Mouse (Mus musculus) mature B cell (primary cell): ENCODE measurements around the gene Clec9a.

Experiments
- in situ Hi-C: fragments of 300-500 bp; cut with MboI; formaldehyde crosslinking; loops from 2 replicates; pipeline ENCODE4 v1.14.3; 2019

Gene Clec9a

DNA sequence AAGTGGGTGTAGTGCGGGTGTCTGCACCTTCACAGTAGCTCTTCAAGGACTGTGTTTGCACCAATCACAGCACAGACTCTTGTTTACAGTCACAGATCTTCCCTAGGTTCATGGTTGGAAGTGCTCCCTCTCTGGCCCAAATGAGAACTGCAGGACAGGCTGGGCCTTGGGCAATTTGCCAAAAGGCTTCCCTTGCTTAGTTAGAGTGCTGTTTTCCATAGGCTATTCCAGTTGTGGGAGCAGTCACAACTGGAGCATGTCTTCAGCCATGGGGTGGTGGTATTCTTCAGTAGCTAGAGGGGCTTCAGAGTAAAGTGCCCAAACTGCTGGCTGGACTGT is 15.0 kb downstream of the Clec9a start:
- in situ Hi-C loops = no loop called here

DNA sequence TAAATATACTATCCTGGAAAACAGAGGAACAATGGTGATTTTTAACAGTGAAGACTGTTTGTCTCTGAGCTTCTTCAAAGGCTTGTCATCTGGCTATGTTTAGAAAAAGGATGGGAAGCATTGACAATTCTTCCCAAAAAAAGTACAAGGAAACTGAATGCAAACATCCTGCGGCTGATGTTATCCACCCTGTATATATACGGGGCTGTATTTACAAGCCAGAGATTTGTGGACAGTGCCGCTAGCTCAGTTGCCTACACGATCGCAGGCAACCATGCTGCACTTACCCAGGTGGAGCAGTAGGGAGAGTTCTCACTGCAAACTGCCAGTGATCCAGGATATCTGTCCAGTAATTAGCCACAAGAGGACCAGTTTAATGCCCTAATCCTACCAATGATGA is 16.6 kb downstream of the Clec9a start:
- in situ Hi-C loops = no loop called here

DNA sequence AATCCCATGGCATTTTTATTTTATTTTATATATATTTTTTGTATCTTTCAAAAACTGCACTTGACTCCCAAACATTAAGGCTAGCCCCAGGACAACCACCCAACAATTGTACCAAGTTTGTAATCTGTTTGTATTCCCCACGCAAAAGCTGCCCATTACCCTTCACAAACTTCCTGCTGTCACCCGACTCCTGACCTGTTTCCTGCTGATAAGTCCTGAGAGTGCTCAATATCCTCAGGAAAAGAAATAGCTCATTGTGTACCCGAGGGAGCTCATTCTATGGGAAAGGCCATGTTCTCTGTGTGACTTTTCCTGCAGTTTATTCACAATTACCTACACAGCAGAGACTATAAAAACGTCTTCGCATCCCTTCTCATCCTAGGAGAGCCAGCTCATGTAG is 17.1 kb downstream of the Clec9a start:
- in situ Hi-C loops = no loop called here

DNA sequence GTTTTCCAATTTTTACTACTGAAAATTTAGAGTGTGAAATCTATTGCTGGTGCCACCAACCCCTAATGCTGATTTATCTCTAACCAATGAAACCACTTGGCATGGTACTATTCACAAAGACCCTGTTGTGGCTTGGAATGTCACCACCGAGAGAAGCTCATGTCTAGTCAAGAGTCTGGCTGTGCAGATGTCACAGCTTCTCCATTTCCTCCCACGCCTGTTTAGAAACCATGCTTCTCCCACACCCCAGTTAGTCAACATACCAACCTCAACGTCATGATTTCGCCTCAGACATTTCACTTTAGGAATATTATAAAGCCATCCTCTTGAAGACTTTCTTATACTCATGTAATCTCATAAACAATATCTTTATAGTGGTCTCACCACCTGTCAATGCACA is 18.6 kb downstream of the Clec9a start:
- in situ Hi-C loops = no loop called here

DNA sequence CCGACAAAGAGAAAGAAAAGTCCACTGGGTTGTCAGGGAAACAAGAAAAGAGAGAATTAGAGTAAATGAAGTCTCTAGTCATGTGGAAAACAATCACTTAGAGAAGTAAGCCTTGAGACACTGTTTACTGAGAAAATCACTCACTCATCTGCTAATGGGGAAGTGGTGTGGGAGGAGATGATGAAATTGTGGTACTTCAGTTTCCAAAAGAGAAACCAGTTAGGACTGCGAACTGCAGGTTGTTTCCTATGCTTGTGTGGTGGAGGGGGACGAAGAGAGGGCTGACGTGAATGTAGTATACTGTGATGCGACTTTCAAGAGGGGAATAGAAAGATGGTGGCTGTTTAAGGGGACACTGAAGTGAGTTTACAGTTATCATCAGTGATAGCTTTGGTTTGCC is 25.6 kb downstream of the Clec9a start:
- in situ Hi-C loops = no loop called here

DNA sequence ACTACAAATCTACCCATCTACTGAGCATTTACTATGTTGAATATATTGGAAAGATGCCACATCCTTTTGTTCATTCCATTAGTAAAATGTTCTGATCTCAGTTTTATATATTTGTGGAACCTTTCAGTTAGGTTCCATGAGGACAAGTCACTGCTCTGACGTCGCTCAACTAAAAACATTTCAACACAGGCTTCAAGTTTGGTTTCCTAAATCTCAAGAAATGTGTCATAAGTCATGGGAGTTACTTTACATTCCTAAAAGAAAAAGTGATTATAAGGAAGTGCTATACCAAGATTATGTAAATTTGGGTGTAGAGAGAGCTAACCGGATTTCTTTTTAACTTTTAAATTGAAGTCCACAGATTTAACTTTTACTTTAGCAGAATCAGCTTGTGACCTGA is 27.4 kb downstream of the Clec9a start:
- in situ Hi-C loops = no loop called here

DNA sequence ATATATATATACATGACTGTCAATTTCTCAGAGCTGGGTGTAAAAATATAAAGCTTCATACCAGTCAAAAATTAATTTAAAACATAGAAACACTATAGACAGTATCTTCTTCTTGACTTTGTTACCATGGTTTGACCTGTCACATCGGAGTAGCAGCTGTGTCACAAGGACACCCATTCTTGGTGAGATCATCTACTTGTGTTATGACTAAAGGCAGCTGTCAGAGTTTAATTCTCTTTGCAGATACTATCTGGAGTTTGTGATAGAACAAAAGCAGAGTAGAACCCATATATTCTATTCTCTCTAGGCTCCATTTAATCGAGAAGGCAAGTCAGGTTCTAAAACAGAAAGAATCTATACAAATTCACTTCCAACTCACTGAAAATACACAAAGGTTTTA is 29.4 kb downstream of the Clec9a start:
- in situ Hi-C loops = no loop called here

DNA sequence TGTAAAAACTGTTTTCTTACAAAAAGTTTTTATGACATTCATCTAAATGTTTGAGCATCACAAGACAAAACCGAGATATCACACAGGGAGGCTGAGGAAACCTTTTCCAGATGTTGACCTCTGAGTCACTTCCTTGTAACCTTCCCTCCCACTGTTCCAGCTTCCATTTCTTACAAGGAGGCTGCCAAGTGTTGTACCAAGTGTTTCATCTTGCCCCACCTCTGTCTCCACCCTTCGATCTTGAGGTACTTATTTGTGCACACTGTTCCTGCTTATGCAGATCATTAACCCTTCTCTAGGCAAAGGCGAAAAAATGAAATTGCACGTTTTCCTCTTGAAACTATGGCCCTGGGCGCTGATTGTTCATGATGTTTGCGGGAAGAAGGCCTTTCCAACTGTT is 41.1 kb downstream of the Clec9a start:
- in situ Hi-C loops = no loop called here

DNA sequence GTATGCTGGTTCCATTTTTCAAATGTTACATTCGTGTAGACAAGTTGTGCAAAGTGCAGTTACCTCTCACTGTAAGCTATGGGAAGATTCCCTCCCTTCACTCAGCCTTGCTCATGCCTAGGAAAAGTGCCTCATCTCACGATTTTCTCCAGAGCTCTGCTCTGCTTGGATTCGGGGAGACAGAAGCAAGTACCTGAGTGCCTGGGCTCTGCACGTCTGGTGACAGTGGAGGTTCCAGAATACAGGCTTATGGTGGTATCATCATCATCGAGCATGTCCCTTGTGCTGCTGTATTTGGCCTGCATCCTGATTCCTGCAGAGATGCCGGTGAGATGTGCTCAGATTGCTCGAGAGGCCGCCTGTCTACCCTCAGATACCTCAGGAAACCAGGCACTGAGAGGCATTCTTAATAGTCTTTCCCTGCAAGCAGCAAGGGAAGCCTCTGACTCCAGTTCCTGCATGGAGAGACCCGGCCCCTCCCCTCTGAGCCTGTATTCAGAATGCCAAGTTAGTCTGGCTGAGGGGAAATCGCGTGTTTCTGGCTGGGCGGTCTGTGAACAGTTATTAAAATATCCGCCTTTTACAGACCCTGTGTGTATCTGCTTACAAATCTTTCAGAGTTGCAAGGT is 42.9 kb downstream of the Clec9a start, which contains the start of gene Clec1a:
Clec1a (minus strand) TSS at position 590 of the 629 bp plus-strand sequence.
- in situ Hi-C loops = no loop called here

DNA sequence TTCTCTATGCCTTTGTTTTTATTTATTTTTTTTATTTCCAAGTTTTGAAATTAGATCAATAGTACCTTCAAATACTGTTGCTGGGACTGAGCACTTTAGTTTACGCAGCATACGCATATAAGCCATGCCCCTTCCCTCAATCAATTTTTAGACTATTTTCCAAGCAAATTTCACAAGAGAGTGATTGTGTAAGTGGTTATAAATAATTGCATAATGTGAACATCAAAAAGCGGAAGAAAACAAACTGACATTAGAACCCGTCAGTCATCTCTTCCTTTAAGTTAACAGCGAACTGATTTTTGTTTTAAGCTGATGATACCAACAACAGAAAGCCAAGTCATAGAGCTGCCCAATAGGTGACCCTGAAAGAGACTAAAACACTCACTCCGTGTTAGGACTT is 62.7 kb downstream of the Clec9a start:
- in situ Hi-C loops = no loop called here

DNA sequence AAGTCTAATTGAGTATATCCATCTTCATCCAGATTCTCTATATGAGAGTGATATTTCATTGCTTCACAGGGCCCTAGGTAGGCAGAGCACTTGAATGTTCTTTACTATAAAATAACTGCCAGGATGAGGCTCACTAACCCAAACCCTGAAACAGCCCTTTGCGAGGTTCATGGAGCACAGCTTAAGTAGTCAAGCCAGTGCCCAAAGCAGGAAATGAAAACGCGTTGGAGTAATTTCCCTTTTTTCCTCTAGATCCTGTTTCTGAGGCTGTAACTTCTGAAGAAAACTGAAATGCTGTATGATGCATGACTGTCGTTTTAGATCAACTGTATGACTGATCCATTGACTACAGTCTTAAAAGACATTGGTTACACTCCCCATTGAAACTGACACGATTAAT is 64.0 kb downstream of the Clec9a start:
- in situ Hi-C loops = no loop called here
